Mouse (Mus musculus) liver, adult 2 months (tissue): ENCODE data around the gene Tmod4. TPM values are rescaled to one million over a fixed set of nuclear protein-coding genes. Genes with fewer than 3 reads are reported as not detected.

Experiments used
- DNase-seq: peaks from one replicate; pipeline ENCODE4 v3.0.0-alpha.2; 2011; ENCODE audit warnings: low read depth, low spot score; ENCODE audit errors: extremely low read depth
- H3K27ac ChIP-seq: fragments of 200-500 bp; replicated peaks from 2 replicates; pipeline ENCODE4 v1.5.1; 2012; ENCODE audit warnings: low read depth, mild to moderate bottlenecking, control low read depth, inconsistent platforms, low read length; ENCODE audit not compliant: insufficient read depth
- H3K27me3 ChIP-seq: fragments of 200-500 bp; 2 replicates; pipeline ENCODE4 v1.6.1; 2012; ENCODE audit warnings: mild to moderate bottlenecking, moderate library complexity, low read length, inconsistent platforms; ENCODE audit not compliant: control insufficient read depth, insufficient read depth
- H3K36me3 ChIP-seq: fragments of 200-500 bp; 2 replicates; pipeline ENCODE4 v1.6.1; 2012; ENCODE audit warnings: low read length, inconsistent platforms; ENCODE audit not compliant: control insufficient read depth, insufficient read depth
- H3K4me1 ChIP-seq: fragments of 200-500 bp; 2 replicates; pipeline ENCODE4 v1.6.1; 2011; ENCODE audit warnings: low read length; ENCODE audit not compliant: control insufficient read depth, insufficient read depth
- H3K4me3 ChIP-seq: fragments of 200-500 bp; 2 replicates; pipeline ENCODE4 v1.5.1; 2011; ENCODE audit warnings: low read depth, mild to moderate bottlenecking, control low read depth, low read length, moderate library complexity; ENCODE audit not compliant: insufficient read depth
- H3K79me2 ChIP-seq: fragments of 200-500 bp; 2 replicates; pipeline ENCODE4 v1.6.1; 2012; ENCODE audit warnings: inconsistent platforms, mild to moderate bottlenecking, low read length, moderate library complexity; ENCODE audit not compliant: control insufficient read depth, insufficient read depth
- H3K9ac ChIP-seq: fragments of 200-500 bp; 2 replicates; pipeline ENCODE4 v1.6.1; 2012; ENCODE audit warnings: low read depth, mild to moderate bottlenecking, control low read depth, inconsistent platforms, low read length
- CTCF ChIP-seq: fragments of 200-500 bp; IDR thresholded peaks from 2 replicates; pipeline ENCODE4 v1.5.1; 2011; ENCODE audit warnings: low read depth, low read length, control low read depth
- POLR2A ChIP-seq: fragments of 200-500 bp; IDR thresholded peaks from 2 replicates; pipeline ENCODE4 v1.6.1; 2011; ENCODE audit warnings: low read length, control low read depth; ENCODE audit not compliant: insufficient read depth; ENCODE audit errors: extremely low read depth
- WGBS: fragments of 180-500 bp; shearing (Covaris S2); methylation state at CpG from one replicate; pipeline ENCODE4 v1.1.7; 2018; 5-methylcytosine and 5-hydroxymethylcytosine counted together
- polyA plus RNA-seq: library from polyadenylated mRNA; depleted of rRNA; stranded (reverse); fragments of >200 nt; gene quantifications from 2 replicates; pipeline ENCODE4 v1.2.3, GENCODE M21; 2012
- total RNA-seq: library from RNA; depleted of rRNA; stranded (reverse); fragments of >200 nt; gene quantifications from 2 replicates; pipeline ENCODE4 v1.2.3, GENCODE M21; 2014

Gene Tmod4
- total and polyA plus RNA-seq, 2 experiments = 0.65 TPM; not detected in 1

DNA sequence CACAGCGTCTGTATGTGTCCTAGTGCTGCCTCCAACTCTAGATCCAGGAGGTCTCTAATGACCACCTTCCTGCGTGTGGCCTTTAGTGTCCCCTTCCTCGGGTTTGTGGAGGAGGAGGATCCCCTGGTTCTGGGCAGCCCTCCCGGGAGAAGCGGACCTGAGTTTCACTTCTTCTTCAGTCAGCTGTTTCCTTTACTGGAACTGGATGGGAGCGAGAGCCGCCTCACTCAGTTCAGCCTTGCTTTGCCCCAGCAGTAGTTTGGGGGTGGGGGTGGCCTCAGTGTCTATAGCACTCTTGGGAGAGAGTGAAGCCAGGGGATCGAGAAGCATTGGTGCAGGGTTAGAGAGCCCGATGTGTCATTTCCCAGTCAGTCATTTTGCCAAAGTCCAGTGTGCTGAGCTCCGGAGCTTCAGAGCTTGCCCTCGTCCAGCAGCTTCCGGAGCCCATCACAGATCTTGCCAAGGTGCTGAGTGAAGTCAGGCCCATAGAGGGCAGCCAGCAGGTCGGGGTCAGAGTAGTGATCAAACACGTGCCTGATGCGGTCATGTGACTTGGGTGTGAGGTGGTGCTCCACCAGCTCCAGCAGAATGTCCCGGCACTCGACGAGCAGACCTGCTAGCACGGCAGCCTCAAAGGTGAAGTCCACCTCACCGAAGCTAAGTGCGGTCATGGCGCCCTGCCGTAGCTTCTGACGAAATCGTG is 15.5 kb downstream of the Tmod4 start:
- Histone ChIP-seq H3K79me2 (no peaks in the 10 kb centered on the region; the same call in 1 of the 2 replicates), H3K9ac (peak overlapping the region; percentile 51), H3K4me1 (peaks cover 10% of the 10 kb centered on the region; the same call in 1 of the 2 replicates), H3K36me3 (no peaks in the 10 kb centered on the region), H3K4me3 (peak overlapping the region; percentile 0), H3K27ac (peak overlapping the region; percentile 68), H3K27me3 (no peaks in the 10 kb centered on the region)
- WGBS = 42% methylated on average over 25 of the region's 25 CpGs
- DNase-seq = peak; percentile 99
- TF ChIP-seq CTCF = no peak

DNA sequence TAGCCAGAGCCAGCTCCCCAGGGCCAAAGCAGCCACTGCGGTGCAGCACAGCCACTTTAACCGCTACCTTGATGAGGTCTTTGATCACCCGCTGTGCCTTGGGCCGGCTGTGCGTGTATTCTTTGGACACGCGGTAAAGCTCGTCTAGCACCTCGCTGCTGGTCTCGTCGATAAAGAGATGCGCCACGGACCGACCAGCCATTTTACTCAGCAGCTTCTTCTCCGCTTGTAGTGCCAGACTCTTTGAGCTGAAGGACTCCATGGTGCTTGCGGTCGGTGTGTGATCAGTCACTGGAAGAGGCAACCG is 16.0 kb downstream of the Tmod4 start:
- Histone ChIP-seq H3K9ac (no peak overlapping the region), H3K79me2 (no peaks in the 10 kb centered on the region; the same call in 1 of the 2 replicates), H3K27ac (peak overlapping the region; percentile 17), H3K36me3 (no peaks in the 10 kb centered on the region), H3K4me1 (peaks cover 10% of the 10 kb centered on the region; the same call in 1 of the 2 replicates), H3K4me3 (peak overlapping the region; percentile 0; the same call in 1 of the 2 replicates), H3K27me3 (no peaks in the 10 kb centered on the region)
- WGBS = 54% methylated on average over 18 of the region's 18 CpGs
- no peak for DNase-seq
- no peak for TF ChIP-seq POLR2A
- no peak for TF ChIP-seq CTCF

DNA sequence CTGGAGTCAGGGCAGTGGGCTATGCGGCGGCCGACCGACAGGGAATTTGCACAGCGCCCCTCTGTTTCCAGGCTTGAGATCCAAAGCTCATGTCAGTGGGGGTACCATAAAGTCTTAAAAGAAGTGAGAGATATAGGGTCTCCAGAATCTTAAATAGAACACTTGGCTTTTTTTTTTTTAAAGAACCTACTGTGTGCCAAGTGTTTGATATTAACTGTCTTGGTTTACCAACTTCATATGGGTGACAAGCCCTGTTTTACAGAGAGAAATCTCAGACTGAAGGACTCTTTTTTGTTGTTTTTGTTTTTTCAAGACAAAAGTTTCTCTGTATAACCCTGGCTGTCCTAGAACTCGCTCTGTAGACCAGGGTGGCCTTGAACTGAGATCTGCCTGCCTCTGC is 16.5 kb downstream of the Tmod4 start:
- DNase-seq = no peak
- Histone ChIP-seq H3K4me3 (no peak overlapping the region), H3K27ac (peak overlapping the region; percentile 17; the same call in 1 of the 2 replicates), H3K4me1 (peaks cover 6% of the 10 kb centered on the region; the same call in 1 of the 2 replicates), H3K27me3 (no peaks in the 10 kb centered on the region), H3K79me2 (no peaks in the 10 kb centered on the region), H3K36me3 (no peaks in the 10 kb centered on the region), H3K9ac (no peak overlapping the region)
- TF ChIP-seq CTCF (no peak), POLR2A (no peak)
- WGBS = 96% methylated on average over 6 of the region's 6 CpGs

DNA sequence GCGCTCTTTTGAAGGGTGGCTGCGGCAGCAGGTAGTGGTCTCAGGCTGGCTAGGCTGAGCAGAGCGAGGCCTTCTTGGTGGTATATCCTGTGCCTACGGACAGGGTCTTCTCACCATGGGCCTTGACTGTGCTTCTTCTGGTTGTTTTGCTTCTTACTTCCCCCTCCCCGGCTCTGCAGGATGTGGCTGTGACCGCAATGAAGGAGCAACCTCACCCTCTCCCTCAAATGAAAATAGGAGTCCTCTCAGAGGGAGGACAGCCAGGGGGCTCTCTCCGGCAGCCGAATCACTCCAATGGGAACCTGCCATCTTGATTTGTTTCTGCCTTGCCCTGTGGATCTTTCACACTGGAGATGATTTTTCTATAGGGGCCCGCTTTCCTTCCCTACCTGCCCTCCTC is 17.2 kb downstream of the Tmod4 start:
- DNase-seq = no peak
- no peak for TF ChIP-seq CTCF
- no peak for TF ChIP-seq POLR2A
- H3K27me3 ChIP-seq = no peaks in the 10 kb centered on the region
- H3K9ac ChIP-seq = peak overlapping the region; percentile 51
- H3K4me3 ChIP-seq = peak overlapping the region; percentile 52
- no peaks in the 10 kb centered on the region for H3K79me2 ChIP-seq
- 95% methylated on average over 9 of the region's 9 CpGs for WGBS
- peak overlapping the region; percentile 48; the same call in 1 of the 2 replicates for H3K27ac ChIP-seq
- no peaks in the 10 kb centered on the region for H3K36me3 ChIP-seq
- peaks cover 6% of the 10 kb centered on the region; the same call in 1 of the 2 replicates for H3K4me1 ChIP-seq

DNA sequence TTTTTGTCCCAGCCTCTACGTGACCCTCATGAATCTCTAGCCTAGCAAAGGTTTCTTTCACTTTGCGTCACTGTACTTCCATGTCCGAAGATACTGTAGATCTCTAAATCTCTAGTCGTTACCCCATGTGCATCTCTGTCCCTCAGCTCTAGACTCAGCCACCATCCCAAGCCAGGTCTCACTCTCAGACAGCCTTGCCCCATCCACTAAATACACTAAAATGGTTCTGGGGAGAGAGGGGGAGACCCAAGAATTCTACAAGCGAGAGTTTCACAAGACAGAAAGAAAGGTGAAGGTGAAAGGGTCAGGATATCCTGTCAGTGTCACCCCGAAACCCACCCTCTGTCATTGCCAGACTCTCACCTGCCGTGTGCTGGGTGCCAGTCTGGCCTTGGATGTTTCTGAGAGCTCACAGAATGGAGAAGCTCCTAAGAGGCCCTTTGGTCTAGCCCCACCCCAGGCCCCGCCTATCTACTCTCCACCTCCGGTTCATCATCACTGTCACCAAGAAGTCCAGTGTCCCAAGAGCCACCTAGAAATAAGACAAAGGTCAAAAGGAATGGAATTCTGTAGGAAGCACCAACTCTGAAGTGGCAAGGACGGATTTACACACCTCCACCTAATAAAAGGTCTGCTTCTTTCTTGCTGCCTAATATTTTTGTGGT is 17.8 kb downstream of the Tmod4 start, which contains the start of gene Tnfaip8l2:
Gene Tnfaip8l2 (minus strand): TSS at position 409 of the 665 bp plus-strand sequence.
- peak within 1 kb of the TSS; percentile 48; the same call in 1 of the 2 replicates for H3K27ac ChIP-seq
- H3K9ac ChIP-seq = peak within 1 kb of the TSS; percentile 51
- H3K4me1 ChIP-seq = peaks cover 6% of the 10 kb centered on the region; the same call in 1 of the 2 replicates
- TF ChIP-seq CTCF (no peak), POLR2A (no peak)
- H3K27me3 ChIP-seq = no peaks in the 10 kb centered on the region
- DNase-seq = no peak
- H3K79me2 ChIP-seq = no peaks in the 10 kb centered on the region
- H3K36me3 ChIP-seq = no peaks in the 10 kb centered on the region
- WGBS = 84% methylated on average over 10 of the region's 10 CpGs
- H3K4me3 ChIP-seq = peak within 1 kb of the TSS; percentile 52
